ENCODE assay signal across 17 mouse cellular contexts in the genomic region with DNA sequence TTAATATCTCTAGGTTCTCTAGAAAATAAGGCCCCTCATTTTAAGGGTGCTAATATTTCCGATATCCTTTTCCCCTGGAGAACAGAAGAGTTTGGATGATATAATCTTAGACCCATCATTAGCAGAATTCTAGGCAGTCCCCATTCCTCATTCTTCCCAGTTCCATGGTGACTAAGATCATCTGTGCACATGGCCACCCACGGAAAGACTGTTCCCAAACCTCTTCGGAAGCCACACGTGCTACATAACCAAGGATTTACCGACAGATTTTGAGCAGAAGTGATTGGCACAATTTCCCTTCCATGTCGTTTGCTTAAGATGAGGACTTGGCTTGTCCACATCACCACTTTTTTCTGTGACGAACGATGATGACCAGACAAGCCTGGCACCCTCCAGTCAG.
DNase-seq lines count a peak whose midpoint lies in the region.
"Had no signal": no experiment of that assay in that cellular context is flagged by ENCODE, and none has a peak within 500 bp of the region (broad histone marks: within the 10 kb centered on the region; RNA-seq: fewer than 3 reads in every experiment).

No protein-coding gene starts in this region.

- DNase-seq in layer of hippocampus, adult 11-12 months (ENCODE audit: low spot score), result peak; percentile 21
- DNase-seq in layer of hippocampus, adult 9-10 months (ENCODE audit: low spot score), result no peak
- peak; percentile 12 to 57 for DNase-seq in left cerebral cortex, postnatal 25 days (ENCODE audit: low spot score in 2 of 2)
- no peak for DNase-seq in left cerebral cortex, adult 11 months (ENCODE audit: low spot score)
- DNase-seq in layer of hippocampus, adult 9-11 months, result peak; percentile 50
- peak; percentile 13 for DNase-seq in right cerebral cortex, postnatal 25 days
- no peak for DNase-seq in liver
- DNase-seq: adrenal gland, postnatal 36 days; cerebellum, adult 2 months; cerebellum, postnatal 14 days; heart, postnatal 10 days; kidney, adult 11 months; kidney, postnatal 36 days; liver, postnatal 0 days; lung, postnatal 36 days; thymus, adult 2 months; thymus, postnatal 36 days had no signal

- intact Hi-C loops in left cerebral cortex, postnatal 25 days (cut with DNase I), result no loop called here

Comparison
In these comparisons a context has a peak if more than half of its experiments do, and no peak if none do; other contexts are left out.
1. DNase-seq: peak in layer of hippocampus, adult 11-12 months (single experiment), left cerebral cortex, postnatal 25 days (2 of 2), layer of hippocampus, adult 9-11 months (single experiment) and right cerebral cortex, postnatal 25 days (single experiment); none in layer of hippocampus, adult 9-10 months (single experiment), left cerebral cortex, adult 11 months (single experiment) and liver (single experiment).